Mouse (Mus musculus) heart, adult 2 months (tissue): ENCODE measurements around the gene Gm20388. TPM values are rescaled to one million over a fixed set of nuclear protein-coding genes. Genes with fewer than 3 reads are reported as not detected.

ENCODE experiments used
- DNase-seq, 2 experiments: peaks; one replicate each; pipeline ENCODE4 v3.0.0; 2021
- H3K27ac ChIP-seq: fragments of 200-600 bp; 2 replicates; pipeline ENCODE4 v1.8.1; 2022
- H3K27me3 ChIP-seq: fragments of 200-500 bp; 2 replicates; pipeline ENCODE4 v1.6.1; 2012; ENCODE audit warnings: mild to moderate bottlenecking, low read length, inconsistent platforms, mixed read lengths; ENCODE audit not compliant: control insufficient read depth, insufficient read depth
- H3K36me3 ChIP-seq: fragments of 200-500 bp; 2 replicates; pipeline ENCODE4 v1.6.1; 2012; ENCODE audit warnings: low read length, inconsistent platforms; ENCODE audit not compliant: control insufficient read depth, insufficient read depth
- H3K4me1 ChIP-seq: fragments of 200-500 bp; 2 replicates; pipeline ENCODE4 v1.6.1; 2011; ENCODE audit warnings: low read length; ENCODE audit not compliant: control insufficient read depth, insufficient read depth
- H3K4me3 ChIP-seq: fragments of 200-600 bp; 2 replicates; pipeline ENCODE4 v1.8.1; 2022
- H3K79me2 ChIP-seq: fragments of 200-500 bp; replicated peaks from 2 replicates; pipeline ENCODE4 v1.6.1; 2012; ENCODE audit warnings: mild to moderate bottlenecking, inconsistent platforms, low read length, moderate library complexity, mixed read lengths; ENCODE audit not compliant: control insufficient read depth, insufficient read depth
- H3K9ac ChIP-seq: fragments of 200-500 bp; 2 replicates; pipeline ENCODE4 v1.6.1; 2012; ENCODE audit warnings: low read depth, mild to moderate bottlenecking, control low read depth, inconsistent platforms, low read length, mixed read lengths
- CTCF ChIP-seq: fragments of 200-600 bp; IDR thresholded peaks from 2 replicates; pipeline ENCODE4 v1.8.1; 2022; ENCODE audit warnings: antibody characterized with exemption, mild to moderate bottlenecking, moderate library complexity
- EP300 ChIP-seq: fragments of 200-500 bp; IDR thresholded peaks from 2 replicates; pipeline ENCODE4 v1.6.1; 2011; ENCODE audit warnings: low read depth, low read length, control low read depth; ENCODE audit not compliant: insufficient read depth
- POLR2A ChIP-seq: fragments of 200-500 bp; IDR thresholded peaks from 2 replicates; pipeline ENCODE4 v1.6.1; 2011; ENCODE audit warnings: mild to moderate bottlenecking, low read depth, low read length, control low read depth; ENCODE audit not compliant: insufficient read depth
- WGBS: fragments of 180-500 bp; shearing (Covaris S2); methylation state at CpG from one replicate; pipeline ENCODE4 v1.1.7; 2018; 5-methylcytosine and 5-hydroxymethylcytosine counted together
- intact Hi-C: fragments of 180-260 bp; cut with DNase I; formaldehyde crosslinking; loops from one replicate; pipeline ENCODE4 v1.15.1; 2025
- polyA plus RNA-seq: library from polyadenylated mRNA; depleted of rRNA; stranded (reverse); fragments of >200 nt; gene quantifications from 2 replicates; pipeline ENCODE4 v1.2.3, GENCODE M21; 2012
- total RNA-seq, 2 experiments: library from RNA; stranded (reverse); gene quantifications; 2 replicates each; pipeline ENCODE4 v1.2.3; 2021

Gm20388 gene
- total and polyA plus RNA-seq, 3 experiments, result 1.8 to 32.3 TPM; not detected in 1

DNA sequence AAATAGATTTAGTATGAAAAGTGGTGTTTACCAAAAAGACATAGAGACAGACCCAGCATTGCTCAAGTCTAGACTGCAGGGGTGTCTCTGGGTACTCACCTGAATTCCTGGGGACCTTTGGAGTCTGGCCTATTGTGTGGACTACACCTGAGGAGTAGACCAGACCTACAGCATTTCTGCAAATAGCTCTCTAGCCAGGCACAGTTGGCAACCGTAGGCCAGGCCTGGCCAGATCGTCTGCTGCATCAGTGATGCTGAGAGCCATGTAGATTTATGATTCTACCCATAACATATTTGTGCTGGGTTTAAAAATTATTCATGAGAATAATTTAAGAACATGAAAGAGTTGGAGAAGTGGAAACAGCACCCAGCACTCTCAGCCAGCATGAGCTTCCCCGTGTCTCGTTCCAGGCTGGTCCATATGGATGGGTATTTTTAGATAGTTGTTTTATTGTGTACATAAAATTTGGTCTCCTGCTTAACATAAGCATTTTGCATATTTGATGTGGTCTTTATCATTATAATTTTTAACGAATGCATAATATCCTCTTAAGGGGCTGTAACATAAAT is 4378.9 kb downstream of the Gm20388 start:
- DNase-seq, result no peak
- H3K4me1 ChIP-seq, result peaks cover 14% of the 10 kb centered on the region
- TF ChIP-seq POLR2A (no peak), CTCF (no peak), EP300 (no peak)
- H3K4me3 ChIP-seq, result no peak overlapping the region
- no peak overlapping the region for H3K9ac ChIP-seq
- no peaks in the 10 kb centered on the region for H3K27me3 ChIP-seq
- H3K36me3 ChIP-seq, result no peaks in the 10 kb centered on the region
- H3K79me2 ChIP-seq, result peaks cover 2% of the 10 kb centered on the region
- H3K27ac ChIP-seq, result no peak overlapping the region
- 93% methylated on average over 5 of the region's 5 CpGs for whole genome bisulfite sequencing
- intact Hi-C loops, result loop anchor here (5.0 kb wide), 1 partner anchor 58 kb away; no protein-coding TSS in a partner anchor

DNA sequence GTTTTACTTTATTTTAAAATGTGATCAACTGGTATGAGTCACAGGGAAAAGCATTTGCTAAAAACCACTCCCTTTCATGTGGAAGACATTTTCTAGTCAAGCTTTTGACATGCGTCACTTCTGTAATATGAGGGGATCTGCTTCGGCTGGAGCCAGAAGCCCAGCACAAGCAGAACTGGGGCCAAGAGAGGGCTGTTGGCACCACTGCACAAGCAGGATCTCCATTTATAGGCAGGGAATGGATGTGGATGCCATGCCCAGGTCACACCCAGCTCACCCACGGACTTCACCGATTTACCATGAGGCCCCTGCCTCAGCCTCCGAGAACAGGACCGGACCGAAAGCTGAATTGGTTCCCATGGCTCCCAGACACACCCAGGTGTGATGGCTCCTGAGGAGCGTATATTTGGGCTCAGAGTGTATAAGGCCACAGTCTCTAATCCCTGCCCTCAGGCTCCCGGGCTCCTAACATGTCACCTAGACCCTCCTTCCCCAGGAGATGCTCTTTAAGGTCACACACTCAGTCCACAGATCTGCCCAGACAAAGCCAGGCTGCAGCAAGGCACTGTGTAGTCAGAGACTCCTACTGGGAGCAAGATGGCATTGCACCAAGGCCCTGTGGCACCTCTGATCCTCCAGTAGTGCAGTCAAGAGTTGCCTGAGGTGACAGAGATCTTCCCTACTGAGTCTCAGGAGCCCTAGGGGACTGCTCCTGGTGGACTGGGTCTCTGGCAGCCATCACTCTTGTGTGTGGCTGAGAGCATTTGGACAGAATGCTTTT is 4380.5 kb downstream of the Gm20388 start:
- Histone ChIP-seq H3K79me2 (peaks cover 2% of the 10 kb centered on the region), H3K27me3 (no peaks in the 10 kb centered on the region), H3K27ac (no peak overlapping the region), H3K4me3 (no peak overlapping the region), H3K9ac (no peak overlapping the region), H3K36me3 (no peaks in the 10 kb centered on the region), H3K4me1 (peaks cover 10% of the 10 kb centered on the region)
- WGBS, result 81% methylated on average over 9 of the region's 9 CpGs
- TF ChIP-seq EP300 (no peak), CTCF (peak; percentile 58)
- intact Hi-C loops, result no loop called here
- no peak for DNase-seq

DNA sequence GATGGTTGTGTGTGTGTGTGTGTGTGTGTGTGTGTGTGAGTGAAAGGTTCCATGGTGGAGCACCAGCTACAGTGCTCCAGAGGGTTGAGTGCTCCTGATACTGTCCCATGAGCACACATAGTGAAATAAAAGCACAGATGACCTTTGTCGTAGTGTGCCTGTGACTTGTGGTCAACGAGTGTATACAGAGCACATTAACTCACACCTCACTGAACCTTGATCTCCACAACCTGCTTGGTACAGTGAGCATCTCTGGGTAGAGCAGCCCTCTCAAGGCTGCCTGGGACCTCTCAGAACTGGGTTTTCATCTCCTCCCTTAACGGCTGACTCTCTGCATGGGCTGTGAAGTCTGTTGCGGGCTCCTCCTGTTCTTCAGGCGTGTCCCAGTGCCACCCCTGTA is 4381.1 kb downstream of the Gm20388 start:
- no peaks in the 10 kb centered on the region for H3K27me3 ChIP-seq
- DNase-seq, result no peak
- no peak overlapping the region for H3K27ac ChIP-seq
- no peak overlapping the region for H3K4me3 ChIP-seq
- TF ChIP-seq POLR2A (no peak), EP300 (no peak), CTCF (no peak)
- no peaks in the 10 kb centered on the region for H3K36me3 ChIP-seq
- peaks cover 7% of the 10 kb centered on the region for H3K4me1 ChIP-seq
- intact Hi-C loops, result no loop called here
- peaks cover 2% of the 10 kb centered on the region for H3K79me2 ChIP-seq
- no peak overlapping the region for H3K9ac ChIP-seq
- WGBS, result 93% methylated on average over 5 of the region's 5 CpGs

GRCm38 (mm10) chr8:124292965-124293364 is 4382.3 kb downstream of the Gm20388 start:
- H3K27me3 ChIP-seq, result no peaks in the 10 kb centered on the region
- no peak overlapping the region for H3K4me3 ChIP-seq
- no peak overlapping the region for H3K27ac ChIP-seq
- intact Hi-C loops, result no loop called here
- peaks cover 7% of the 10 kb centered on the region for H3K4me1 ChIP-seq
- no peak for DNase-seq
- no peak overlapping the region for H3K9ac ChIP-seq
- H3K79me2 ChIP-seq, result peaks cover 2% of the 10 kb centered on the region
- no peaks in the 10 kb centered on the region for H3K36me3 ChIP-seq
- 83% methylated on average over 9 of the region's 9 CpGs for WGBS
- no peak for TF ChIP-seq EP300
- TF ChIP-seq POLR2A, result no peak
- no peak for TF ChIP-seq CTCF

DNA sequence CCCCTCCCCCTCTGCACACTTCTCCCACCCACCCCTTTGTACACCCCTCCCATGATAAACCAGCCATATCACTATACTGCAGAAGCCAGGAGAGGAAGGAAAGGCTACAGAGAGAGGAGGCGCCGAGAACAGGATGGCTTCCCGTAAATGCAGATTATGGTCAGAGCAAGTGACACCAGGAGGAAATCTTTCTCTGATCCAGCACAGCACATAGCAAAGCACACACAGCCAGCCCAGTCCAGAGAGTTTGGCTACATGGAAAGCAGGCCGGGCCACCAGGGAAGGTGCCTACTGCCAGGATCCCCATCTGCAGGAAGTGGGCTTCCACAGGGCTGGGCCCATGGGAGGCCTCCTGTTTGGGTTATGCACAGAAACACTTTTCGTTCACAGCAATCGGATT is 4383.8 kb downstream of the Gm20388 start:
- peak overlapping the region; percentile 7; the same call in 1 of the 2 replicates for H3K27ac ChIP-seq
- H3K36me3 ChIP-seq, result no peaks in the 10 kb centered on the region
- no peak for DNase-seq
- H3K9ac ChIP-seq, result no peak overlapping the region
- H3K27me3 ChIP-seq, result no peaks in the 10 kb centered on the region
- H3K4me1 ChIP-seq, result peaks cover 7% of the 10 kb centered on the region
- intact Hi-C loops, result no loop called here
- WGBS, result 28% methylated on average over 6 of the region's 6 CpGs
- H3K4me3 ChIP-seq, result no peak overlapping the region
- peaks cover 5% of the 10 kb centered on the region for H3K79me2 ChIP-seq
- TF ChIP-seq CTCF (no peak), POLR2A (no peak), EP300 (no peak)

GRCm38 (mm10) chr8:124294900-124295299 is 4384.3 kb downstream of the Gm20388 start:
- WGBS, result 52% methylated on average over 10 of the region's 10 CpGs
- Histone ChIP-seq H3K4me3 (no peak overlapping the region), H3K4me1 (peaks cover 7% of the 10 kb centered on the region), H3K9ac (no peak overlapping the region), H3K27me3 (no peaks in the 10 kb centered on the region), H3K79me2 (peaks cover 5% of the 10 kb centered on the region), H3K36me3 (no peaks in the 10 kb centered on the region), H3K27ac (peak overlapping the region; percentile 7; the same call in 1 of the 2 replicates)
- DNase-seq, result no peak
- TF ChIP-seq CTCF (no peak), EP300 (no peak), POLR2A (no peak)
- intact Hi-C loops, result no loop called here
